Mouse (Mus musculus) lung, embryonic 16.5 days (tissue): Measurements from ENCODE around the gene Mmgt2. TPM values are rescaled to one million over a fixed set of nuclear protein-coding genes. Genes with fewer than 3 reads are reported as not detected.

Experiments
- ATAC-seq: fragments of 200-750 bp; cut with Nextera tagmentation; 2 replicates; pipeline ENCODE4 v1.8.0; 2017; ENCODE audit warnings: low read depth, mild to moderate bottlenecking, moderate library complexity
- H3K27ac ChIP-seq: fragments of 300-500 bp; sonication (generic); 2 replicates; pipeline ENCODE4 v1.5.1; 2014; ENCODE audit warnings: mild to moderate bottlenecking, control low read depth, low read length
- H3K27me3 ChIP-seq: fragments of 300-500 bp; sonication (generic); 2 replicates; pipeline ENCODE4 v1.6.1; 2014; ENCODE audit warnings: low read depth, low read length, mixed read lengths; ENCODE audit not compliant: control insufficient read depth, insufficient read depth
- H3K36me3 ChIP-seq: fragments of 300-500 bp; sonication (generic); 2 replicates; pipeline ENCODE4 v1.6.1; 2014; ENCODE audit warnings: low read length; ENCODE audit not compliant: control insufficient read depth, insufficient read depth
- H3K4me1 ChIP-seq: fragments of 300-500 bp; sonication (generic); replicated peaks from 2 replicates; pipeline ENCODE4 v1.6.1; 2014; ENCODE audit warnings: low read length, mixed read lengths; ENCODE audit not compliant: control insufficient read depth, insufficient read depth
- H3K4me2 ChIP-seq: fragments of 300-500 bp; sonication (generic); 2 replicates; pipeline ENCODE4 v1.6.1; 2014; ENCODE audit warnings: low read depth, low read length, control low read depth
- H3K4me3 ChIP-seq: fragments of 300-500 bp; sonication (generic); 2 replicates; pipeline ENCODE4 v1.5.1; 2014; ENCODE audit warnings: mild to moderate bottlenecking, low read length, control low read depth
- H3K9ac ChIP-seq: fragments of 300-500 bp; sonication (generic); 2 replicates; pipeline ENCODE4 v1.6.1; 2014; ENCODE audit warnings: low read length, control low read depth
- H3K9me3 ChIP-seq: fragments of 300-500 bp; sonication (generic); 2 replicates; pipeline ENCODE4 v1.6.1; 2016; ENCODE audit warnings: low read length; ENCODE audit not compliant: control insufficient read depth
- WGBS: fragments of 180-500 bp; shearing (Covaris S2); extraction: QIAGEN DNeasy Blood & Tissue Kit; methylation state at CpG from one replicate; pipeline ENCODE4 v1.1.7; 2014; 5-methylcytosine and 5-hydroxymethylcytosine counted together
- polyA plus RNA-seq: library from polyadenylated mRNA; unstranded; fragments of >200 nt; fragmentation: Nextera tagmentation; extraction: Ambion mirVana; gene quantifications from 2 replicates; pipeline ENCODE4 v1.2.1, GENCODE M21; 2015

The Mmgt2 gene
- polyA plus RNA-seq: 34.6 and 38.1 TPM in 2 replicates

DNA sequence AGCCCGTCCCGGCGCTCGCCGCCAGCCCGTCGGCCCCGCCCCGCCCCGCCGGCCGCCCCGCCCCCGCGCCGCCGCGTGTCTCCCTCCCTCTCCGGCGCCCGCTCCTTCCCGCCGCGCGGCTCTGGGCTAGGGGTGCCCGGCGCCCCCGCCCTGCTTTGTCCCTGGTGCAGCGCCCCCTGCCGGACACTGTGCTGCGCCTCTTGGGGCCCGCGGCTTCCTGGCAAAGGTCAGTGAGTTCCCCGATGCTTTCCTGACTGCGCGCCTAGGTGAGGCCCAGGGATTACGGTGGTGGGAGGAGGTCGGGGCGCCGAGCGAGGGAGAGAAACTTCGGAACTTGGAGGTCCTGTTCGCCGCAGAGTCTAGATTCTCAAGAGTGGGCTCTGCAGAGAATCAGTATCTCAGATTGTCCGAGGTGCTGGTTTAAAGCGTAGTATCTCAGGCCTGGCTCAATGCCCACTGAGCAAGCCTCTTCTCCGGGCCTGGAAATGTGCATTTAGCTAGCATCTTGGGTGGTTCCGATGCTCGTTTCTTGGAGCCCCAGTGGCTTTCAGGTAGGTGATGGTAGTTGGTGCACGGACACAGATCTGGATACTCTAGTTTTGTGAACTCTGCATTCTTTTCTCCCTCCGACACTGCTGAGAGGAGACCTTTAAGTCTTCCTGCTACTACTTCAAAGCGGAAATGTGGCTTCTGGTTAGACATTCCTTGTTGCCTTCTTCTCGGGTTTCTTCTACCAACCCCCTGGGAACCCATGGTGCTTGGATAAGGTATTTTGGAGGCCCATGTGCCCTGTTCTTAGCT, at the start of gene Mmgt2:
TSS of gene Mmgt2 (plus strand) at position 74 of the 801 bp plus-strand sequence.
- peak within 1 kb of the TSS; percentile 80 for H3K4me2 ChIP-seq
- H3K4me3 ChIP-seq: peak within 1 kb of the TSS; percentile 70
- WGBS: under 1% methylated on average over 28 of the region's 53 CpGs
- no peaks in the 10 kb centered on the region for H3K27me3 ChIP-seq
- no peaks in the 10 kb centered on the region for H3K9me3 ChIP-seq
- peak; percentile 91 for ATAC-seq
- no peaks in the 10 kb centered on the region for H3K36me3 ChIP-seq
- H3K9ac ChIP-seq: peak within 1 kb of the TSS; percentile 72
- peak within 1 kb of the TSS; percentile 85 for H3K27ac ChIP-seq
- H3K4me1 ChIP-seq: peaks cover 31% of the 10 kb centered on the region

DNA sequence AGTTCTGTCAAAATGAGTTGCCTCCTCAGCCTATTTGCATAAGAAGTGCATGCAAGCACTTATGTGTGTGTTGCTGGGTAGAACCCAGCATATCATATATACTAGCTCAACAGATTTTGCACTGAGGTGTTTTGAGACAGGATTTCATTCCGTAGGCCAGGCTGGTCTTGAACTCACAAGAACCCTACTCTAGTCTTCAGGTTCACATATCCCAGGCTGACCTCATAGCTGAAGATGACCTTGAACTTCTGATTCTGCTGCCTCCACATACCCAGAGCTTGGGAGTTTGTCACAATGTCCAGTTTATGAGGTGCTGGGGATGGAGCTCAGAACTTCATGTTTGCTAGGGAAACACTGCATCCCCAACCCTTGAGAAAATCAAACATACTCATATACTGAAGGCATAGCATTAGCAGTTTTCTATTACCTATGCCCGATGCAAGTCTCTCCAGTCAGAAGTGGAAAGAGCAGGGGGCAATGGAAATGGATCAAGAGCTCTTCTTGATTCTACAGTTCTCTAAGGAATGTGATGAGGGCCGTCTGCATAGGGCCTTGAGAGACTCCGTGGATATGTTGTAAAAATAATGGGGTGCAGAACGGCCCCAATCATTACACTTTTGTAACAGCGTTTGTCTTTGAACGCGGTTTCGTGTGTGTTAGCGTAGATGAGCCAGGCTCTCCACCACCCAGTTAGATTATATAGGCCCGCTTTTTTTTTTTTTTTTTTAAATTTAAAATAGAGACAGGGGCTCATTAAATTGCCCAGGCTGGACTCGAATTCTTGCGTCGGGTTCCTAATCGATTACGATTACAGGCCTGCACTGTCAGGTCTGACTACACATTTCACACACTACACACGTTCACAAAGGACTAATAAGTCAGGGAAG, 46.5 kb upstream of the Mmgt2 start:
- ATAC-seq: peak; percentile 2; the same call in 1 of the 2 replicates
- Histone ChIP-seq H3K9me3 (no peaks in the 10 kb centered on the region), H3K4me1 (peaks cover 38% of the 10 kb centered on the region), H3K27ac (peak overlapping the region; percentile 85), H3K4me3 (peak overlapping the region; percentile 81), H3K4me2 (peak overlapping the region; percentile 67), H3K27me3 (no peaks in the 10 kb centered on the region), H3K36me3 (peaks cover 26% of the 10 kb centered on the region), H3K9ac (peak overlapping the region; percentile 75)
- WGBS: 8% methylated on average over 17 of the region's 17 CpGs

DNA sequence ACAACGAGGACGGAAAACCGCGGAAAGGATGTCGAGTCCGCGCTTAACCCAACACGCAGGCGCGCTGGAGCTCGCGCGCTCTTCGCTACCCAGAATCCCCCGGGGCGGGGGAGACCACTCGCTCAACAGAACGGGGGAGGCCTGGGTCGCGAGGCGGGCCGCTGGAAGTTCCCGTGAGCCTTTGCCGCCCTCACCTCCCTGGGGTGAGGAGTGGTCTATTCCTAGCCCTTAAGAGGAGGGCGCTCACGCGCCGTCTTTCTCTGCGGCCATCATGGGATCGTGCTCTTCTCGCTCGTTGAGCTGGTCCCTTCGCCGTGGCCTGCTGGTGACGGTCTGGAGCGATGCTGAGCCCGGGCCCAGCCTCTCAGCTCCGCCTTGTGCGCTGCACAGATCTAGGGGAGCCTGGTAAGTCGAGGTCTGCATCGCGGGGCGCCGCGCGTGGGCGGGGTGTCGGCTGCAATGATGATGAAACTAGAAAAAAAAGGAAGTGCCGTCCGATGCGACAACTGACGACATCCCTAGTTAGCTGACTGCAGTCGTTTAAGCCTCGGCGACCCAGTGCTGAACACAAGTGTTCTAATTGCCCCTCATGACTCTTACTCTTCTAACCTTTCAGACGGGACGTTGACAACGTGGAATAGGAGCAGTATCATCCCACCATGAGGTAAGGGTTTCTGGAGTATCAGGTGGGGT, 45.7 kb upstream of the Mmgt2 start:
- H3K36me3 ChIP-seq: peaks cover 33% of the 10 kb centered on the region
- no peaks in the 10 kb centered on the region for H3K27me3 ChIP-seq
- peak overlapping the region; percentile 90 for H3K9ac ChIP-seq
- peaks cover 38% of the 10 kb centered on the region for H3K4me1 ChIP-seq
- H3K4me2 ChIP-seq: peak overlapping the region; percentile 72
- peak overlapping the region; percentile 81 for H3K4me3 ChIP-seq
- WGBS: under 1% methylated on average over 58 of the region's 58 CpGs
- no peaks in the 10 kb centered on the region for H3K9me3 ChIP-seq
- peak overlapping the region; percentile 94 for H3K27ac ChIP-seq
- peak; percentile 95 for ATAC-seq

DNA sequence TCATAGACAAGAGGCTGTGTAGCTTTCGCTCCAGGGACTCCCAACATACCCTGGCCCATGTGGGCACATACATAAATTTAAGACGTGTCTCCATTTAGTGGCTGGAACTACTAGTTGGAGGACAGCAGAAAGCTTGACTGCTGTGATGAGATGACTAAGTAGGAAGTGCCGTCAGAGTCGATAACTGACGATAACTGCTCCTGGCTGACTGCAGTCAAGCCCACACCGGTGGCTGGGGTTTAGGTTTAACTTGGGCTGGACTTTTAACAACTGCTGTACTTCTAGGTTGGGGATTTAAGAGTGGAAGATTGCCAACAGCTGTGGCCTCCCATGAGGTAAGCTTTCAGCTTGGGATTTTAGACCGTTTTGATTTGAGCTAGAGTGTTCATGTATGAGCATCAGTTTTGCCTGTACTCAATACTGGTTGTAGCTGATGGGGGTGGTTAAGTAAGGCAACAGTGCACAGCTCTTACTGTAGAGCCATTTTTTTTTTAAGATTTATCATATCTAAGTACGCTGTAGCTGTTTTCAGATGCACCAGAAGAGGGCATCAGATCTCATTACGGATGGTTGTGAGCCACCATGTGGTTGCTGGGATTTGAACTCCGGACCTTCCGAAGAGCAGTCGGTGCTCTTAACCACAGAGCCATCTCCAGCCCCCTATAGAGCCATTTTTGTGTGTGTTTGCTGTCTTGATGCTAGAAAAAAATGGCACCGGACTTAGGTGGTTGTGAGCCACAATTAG, 45.0 kb upstream of the Mmgt2 start:
- WGBS: under 1% methylated on average over 13 of the region's 13 CpGs
- Histone ChIP-seq H3K4me3 (peak overlapping the region; percentile 81), H3K9me3 (no peaks in the 10 kb centered on the region), H3K4me1 (peaks cover 34% of the 10 kb centered on the region), H3K27ac (peak overlapping the region; percentile 94), H3K27me3 (no peaks in the 10 kb centered on the region), H3K36me3 (peaks cover 33% of the 10 kb centered on the region), H3K9ac (peak overlapping the region; percentile 90), H3K4me2 (peak overlapping the region; percentile 72)
- ATAC-seq: peak; percentile 3; the same call in 1 of the 2 replicates

DNA sequence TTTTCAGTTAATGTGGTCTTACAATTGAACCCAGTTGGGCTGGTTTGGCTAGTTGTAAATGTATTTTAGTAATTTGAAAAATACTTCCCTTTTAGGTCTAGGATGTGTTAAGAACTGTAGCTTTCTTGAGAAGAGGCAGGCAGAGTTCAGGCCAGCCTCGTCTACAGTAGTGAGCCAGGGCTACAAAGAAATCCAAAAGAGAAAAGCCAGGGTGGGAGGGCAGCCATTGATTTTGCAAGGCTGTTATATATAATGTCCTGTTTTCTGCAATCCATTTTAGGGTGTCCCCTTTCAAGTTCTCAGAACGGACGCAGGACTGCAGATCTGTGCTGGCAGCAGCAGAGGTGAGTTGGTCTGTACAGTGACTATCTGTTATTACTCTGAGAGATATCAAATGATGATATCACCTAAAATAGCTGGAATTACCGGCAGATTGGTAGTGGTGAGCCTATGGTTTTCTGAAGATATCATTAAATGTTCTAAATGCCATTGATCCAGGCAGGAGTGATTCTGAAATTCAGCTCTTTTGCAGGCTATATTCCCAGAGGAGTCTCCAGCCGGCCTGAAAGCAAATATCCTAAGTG, 44.2 kb upstream of the Mmgt2 start:
- Histone ChIP-seq H3K4me2 (peak overlapping the region; percentile 72), H3K4me1 (peaks cover 30% of the 10 kb centered on the region), H3K27me3 (no peaks in the 10 kb centered on the region), H3K36me3 (peaks cover 33% of the 10 kb centered on the region), H3K4me3 (peak overlapping the region; percentile 81), H3K9ac (peak overlapping the region; percentile 90), H3K27ac (peak overlapping the region; percentile 94), H3K9me3 (no peaks in the 10 kb centered on the region)
- ATAC-seq: no peak
- 14% methylated on average over 5 of the region's 5 CpGs for WGBS

DNA sequence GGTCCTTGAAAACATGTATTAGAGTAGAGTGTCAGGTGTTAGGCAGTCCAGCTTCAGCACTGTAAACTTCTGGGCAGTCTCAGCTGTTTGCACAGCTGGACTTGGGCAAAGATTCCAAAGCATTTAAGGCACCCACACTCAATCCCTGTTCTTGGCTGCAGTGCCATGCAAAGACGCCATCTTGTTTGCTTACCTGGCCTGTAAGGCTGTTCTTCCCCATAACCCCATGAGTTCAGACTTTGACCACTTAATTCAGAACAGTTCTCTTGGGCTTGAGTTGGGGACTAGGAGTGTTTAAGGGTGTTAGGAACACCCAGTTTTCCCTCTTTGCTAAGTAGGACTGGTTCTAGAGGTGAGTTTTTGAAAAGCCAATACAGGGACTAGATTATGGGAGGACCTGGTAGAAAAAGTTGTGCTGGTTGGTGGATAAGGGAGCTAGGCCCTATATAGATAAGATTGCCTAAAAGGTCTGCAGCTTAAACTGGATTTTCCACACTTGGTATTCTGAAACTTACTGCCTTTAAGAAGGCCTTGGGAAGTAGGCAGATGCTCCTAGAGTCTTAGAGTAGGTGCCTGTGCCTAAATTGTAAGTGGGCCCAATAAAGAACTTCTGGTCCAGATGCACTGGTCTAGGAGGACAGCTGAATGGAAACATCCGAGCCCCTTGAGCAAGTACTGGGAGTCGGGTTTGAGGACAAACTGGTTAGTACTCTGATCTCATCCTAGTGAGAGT, 43.4 kb upstream of the Mmgt2 start:
- peaks cover 30% of the 10 kb centered on the region for H3K4me1 ChIP-seq
- H3K27ac ChIP-seq: peak overlapping the region; percentile 42; the same call in 1 of the 2 replicates
- H3K9ac ChIP-seq: peak overlapping the region; percentile 21; the same call in 1 of the 2 replicates
- peak overlapping the region; percentile 72 for H3K4me2 ChIP-seq
- 18% methylated on average over 3 of the region's 3 CpGs for WGBS
- no peaks in the 10 kb centered on the region for H3K9me3 ChIP-seq
- H3K27me3 ChIP-seq: no peaks in the 10 kb centered on the region
- H3K36me3 ChIP-seq: peaks cover 35% of the 10 kb centered on the region
- H3K4me3 ChIP-seq: peak overlapping the region; percentile 81
- no peak for ATAC-seq

DNA sequence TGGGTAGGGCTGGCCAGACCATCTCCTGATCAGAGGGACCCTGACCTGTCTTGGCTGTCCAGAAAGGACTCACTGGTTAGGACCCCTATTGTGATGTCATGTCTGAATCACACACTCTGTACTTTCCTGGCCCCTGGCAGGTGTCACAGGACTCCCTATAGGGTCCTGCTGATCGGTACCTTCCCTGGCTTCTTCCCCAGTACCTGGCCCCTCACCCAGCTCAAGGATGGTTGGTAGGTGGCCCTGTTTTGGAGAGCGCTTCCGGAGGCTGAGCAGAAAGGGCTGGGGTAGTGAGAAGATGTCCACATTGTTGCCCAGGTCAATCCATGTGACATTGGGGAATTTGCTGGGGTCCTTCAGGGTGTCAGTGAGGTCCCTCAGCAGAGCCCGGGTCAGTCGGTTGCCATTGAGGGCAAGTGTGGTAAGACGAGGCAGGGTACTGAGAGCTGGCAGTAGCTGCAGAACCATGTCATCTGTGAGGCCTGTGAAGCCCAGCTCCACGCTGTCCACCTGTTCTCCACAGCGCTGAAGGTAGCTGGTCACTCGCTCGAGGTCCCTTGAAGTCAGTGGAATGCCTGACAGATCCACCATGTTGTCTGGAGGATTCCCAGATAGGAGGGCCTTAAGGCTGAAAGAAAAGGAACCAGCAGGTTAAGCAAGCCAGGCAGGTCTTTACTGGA, 42.7 kb upstream of the Mmgt2 start:
- ATAC-seq: no peak
- no peak overlapping the region; the same call in 1 of the 2 replicates for H3K9ac ChIP-seq
- peak overlapping the region; percentile 6; the same call in 1 of the 2 replicates for H3K4me3 ChIP-seq
- 32% methylated on average over 10 of the region's 10 CpGs for WGBS
- 0 out of 2 replicates have a peak overlapping the region, but pooled peaks have one; percentile 5 for H3K27ac ChIP-seq
- H3K36me3 ChIP-seq: peaks cover 35% of the 10 kb centered on the region
- H3K4me2 ChIP-seq: no peak overlapping the region
- peaks cover 30% of the 10 kb centered on the region for H3K4me1 ChIP-seq
- H3K9me3 ChIP-seq: no peaks in the 10 kb centered on the region
- H3K27me3 ChIP-seq: no peaks in the 10 kb centered on the region
